Mouse (Mus musculus) myocyte (in vitro differentiated cells): Measurements from ENCODE around the gene Ankrd55. TPM values are rescaled to one million over a fixed set of nuclear protein-coding genes. Genes with fewer than 3 reads are reported as not detected.

Source experiments
- H3K27me3 ChIP-seq: one replicate; pipeline ENCODE4 v1.6.1; 2011; ENCODE audit not compliant: control insufficient read depth, insufficient read depth, insufficient read length
- H3K36me3 ChIP-seq: one replicate; pipeline ENCODE4 v1.6.1; 2011; ENCODE audit not compliant: control insufficient read depth, insufficient read depth
- H3K4me2 ChIP-seq: one replicate; pipeline ENCODE4 v1.6.1; 2011; ENCODE audit warnings: low read depth, control low read depth
- H3K4me3 ChIP-seq: one replicate; pipeline ENCODE4 v1.5.1; 2011; ENCODE audit warnings: mild to moderate bottlenecking, control low read depth, moderate library complexity
- H3K79me2 ChIP-seq: one replicate; pipeline ENCODE4 v1.6.1; 2011; ENCODE audit not compliant: control insufficient read depth, insufficient read depth
- H3ac ChIP-seq: one replicate; pipeline ENCODE4 v1.6.1; 2011; ENCODE audit not compliant: control insufficient read depth, insufficient read length
- CEBPB ChIP-seq: IDR thresholded peaks from 2 replicates; pipeline ENCODE4 v1.6.1; 2011; ENCODE audit warnings: mild to moderate bottlenecking, moderate library complexity; ENCODE audit not compliant: poor library complexity, insufficient read depth, severe bottlenecking
- E2F4 ChIP-seq: IDR thresholded peaks from one replicate; pipeline ENCODE4 v1.6.1; 2011; ENCODE audit warnings: mild to moderate bottlenecking, control low read depth, moderate library complexity; ENCODE audit not compliant: insufficient read depth
- MAX ChIP-seq: IDR thresholded peaks from one replicate; pipeline ENCODE4 v1.6.1; 2011; ENCODE audit warnings: low read depth, mild to moderate bottlenecking, control low read depth
- MYOD1 ChIP-seq, 3 experiments: IDR thresholded peaks; one replicate each; pipeline ENCODE4 v1.6.1; 2011; ENCODE audit warnings: control low read depth in 2 of 3, low read depth in 2 of 3, mild to moderate bottlenecking in 2 of 3, moderate library complexity in 1 of 3; ENCODE audit not compliant: insufficient read length in 2 of 3, control insufficient read depth in 1 of 3
- MYOG ChIP-seq, 3 experiments: IDR thresholded peaks; one replicate each; pipeline ENCODE4 v1.6.1; 2011; ENCODE audit warnings: control low read depth in 2 of 3, low read depth in 2 of 3, mild to moderate bottlenecking in 2 of 3; ENCODE audit not compliant: insufficient read length in 2 of 3, control insufficient read depth in 1 of 3, insufficient read depth in 1 of 3
- POLR2A ChIP-seq: IDR thresholded peaks from one replicate; pipeline ENCODE4 v1.6.1; 2011; ENCODE audit warnings: low read depth, mild to moderate bottlenecking, control low read depth, moderate library complexity; ENCODE audit not compliant: insufficient read length
- POLR2AphosphoS2 ChIP-seq: IDR thresholded peaks from one replicate; pipeline ENCODE4 v1.6.1; 2011; ENCODE audit warnings: low read depth, control low read depth; ENCODE audit not compliant: insufficient read length
- REST ChIP-seq: IDR thresholded peaks from one replicate; pipeline ENCODE4 v1.6.1; 2011; ENCODE audit warnings: mild to moderate bottlenecking, control low read depth, moderate library complexity; ENCODE audit not compliant: insufficient read depth, insufficient read length
- SRF ChIP-seq: IDR thresholded peaks from one replicate; pipeline ENCODE4 v1.6.1; 2011; ENCODE audit warnings: low read depth; ENCODE audit not compliant: control insufficient read depth, insufficient read length
- TCF12 ChIP-seq: IDR thresholded peaks from one replicate; pipeline ENCODE4 v1.6.1; 2011; ENCODE audit warnings: mild to moderate bottlenecking, control low read depth; ENCODE audit not compliant: poor library complexity, insufficient read depth, severe bottlenecking
- TCF3 ChIP-seq: IDR thresholded peaks from one replicate; pipeline ENCODE4 v1.6.1; 2011; ENCODE audit warnings: low read depth, control low read depth; ENCODE audit not compliant: insufficient read length
- USF1 ChIP-seq: IDR thresholded peaks from one replicate; pipeline ENCODE4 v1.6.1; 2011; ENCODE audit warnings: low read depth, mild to moderate bottlenecking, control low read depth, moderate library complexity
- polyA plus RNA-seq: library from polyadenylated mRNA; unstranded; fragments of >200 nt; fragmentation: generic; extraction: Trizol; gene quantifications from one replicate; pipeline ENCODE4 v1.2.1, GENCODE M21; 2012; ENCODE audit warnings: missing spikeins

Gene Ankrd55
- polyA plus RNA-seq, 1 experiment: 0.59 TPM

- TF ChIP-seq MYOD1 (IDR thresholded peaks at IDR 0.05; ENCODE audit: control insufficient read depth in 1 of 3, insufficient read length in 2 of 3, low read depth in 2 of 3) (peak in 1 of 3 experiments; percentile 2), POLR2A (no peak)
Observed at GRCm38 (mm10) chr13:112318124-112318523, 29.9 kb downstream of the Ankrd55 start.

DNA sequence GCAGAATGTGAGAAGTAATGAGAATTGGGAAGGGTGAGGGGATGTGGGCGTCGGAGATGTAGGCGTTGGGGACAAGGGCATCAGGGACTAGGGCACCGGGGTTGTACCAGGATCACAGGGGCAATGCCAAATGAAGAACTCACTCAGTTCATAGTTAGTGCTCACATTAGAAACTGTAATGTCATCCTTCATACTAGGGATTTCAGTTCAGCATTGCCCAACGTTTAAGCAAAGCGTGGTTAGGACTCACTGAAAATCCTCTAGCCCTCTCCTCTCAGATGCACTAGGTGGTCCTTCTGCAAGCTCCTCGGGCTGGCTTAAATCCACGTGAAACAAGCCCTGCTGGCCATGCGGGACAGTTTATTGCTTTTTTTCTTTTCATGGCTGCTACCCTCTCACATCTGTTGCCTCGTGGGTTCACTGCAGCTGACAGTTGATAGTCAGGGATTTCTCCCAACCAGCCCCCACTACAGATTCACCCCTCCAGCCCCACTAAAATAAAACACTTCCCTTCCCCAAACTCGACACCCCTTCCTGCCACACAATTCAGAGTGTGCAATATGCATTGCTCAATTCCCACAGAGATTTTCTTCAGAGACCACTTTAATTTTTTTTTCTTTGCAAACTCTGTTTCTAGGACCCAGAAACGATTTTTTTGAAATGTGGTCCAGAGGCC is 35.5 kb downstream of the Ankrd55 start:
- Histone ChIP-seq H3K27me3 (no peaks in the 10 kb centered on the region), H3K79me2 (no peaks in the 10 kb centered on the region), H3K4me2 (no peak overlapping the region), H3K36me3 (no peaks in the 10 kb centered on the region), H3ac (no peak overlapping the region), H3K4me3 (no peak overlapping the region)
- no peak for TF ChIP-seq POLR2A
- TF ChIP-seq POLR2AphosphoS2: no peak
- TF ChIP-seq USF1: no peak
- TF ChIP-seq MYOG (IDR thresholded peaks at IDR 0.05; ENCODE audit: control insufficient read depth in 1 of 3, insufficient read depth in 1 of 3, insufficient read length in 2 of 3, low read depth in 2 of 3): no peak
- TF ChIP-seq TCF12: no peak
- no peak for TF ChIP-seq E2F4
- no peak for TF ChIP-seq TCF3
- no peak for TF ChIP-seq REST
- no peak for TF ChIP-seq CEBPB
- no peak for TF ChIP-seq MAX
- no peak for TF ChIP-seq MYOD1 (IDR thresholded peaks at IDR 0.05; ENCODE audit: control insufficient read depth in 1 of 3, insufficient read length in 2 of 3, low read depth in 2 of 3)
- TF ChIP-seq SRF: no peak

More at GRCm38 (mm10) chr13:112318124-112318523, 29.9 kb downstream of the Ankrd55 start:
- H3K4me2 ChIP-seq: peak overlapping the region; percentile 47
- H3K36me3 ChIP-seq: no peaks in the 10 kb centered on the region
- H3K27me3 ChIP-seq: no peaks in the 10 kb centered on the region
- no peaks in the 10 kb centered on the region for H3K79me2 ChIP-seq
- no peak overlapping the region for H3K4me3 ChIP-seq
- no peak overlapping the region for H3ac ChIP-seq

- no peaks in the 10 kb centered on the region for H3K27me3 ChIP-seq
- TF ChIP-seq REST: no peak
- no peak for TF ChIP-seq POLR2AphosphoS2
- TF ChIP-seq POLR2A: no peak
- no peak for TF ChIP-seq MYOD1 (IDR thresholded peaks at IDR 0.05; ENCODE audit: control insufficient read depth in 1 of 3, insufficient read length in 2 of 3, low read depth in 2 of 3)
- no peak for TF ChIP-seq CEBPB
- no peak for TF ChIP-seq TCF12
- TF ChIP-seq USF1: no peak
- no peak for TF ChIP-seq SRF
- TF ChIP-seq MAX: no peak
- TF ChIP-seq MYOG (IDR thresholded peaks at IDR 0.05; ENCODE audit: control insufficient read depth in 1 of 3, insufficient read depth in 1 of 3, insufficient read length in 2 of 3, low read depth in 2 of 3): no peak
- no peak for TF ChIP-seq TCF3
- no peak for TF ChIP-seq E2F4
- no peaks in the 10 kb centered on the region for H3K36me3 ChIP-seq
- no peak overlapping the region for H3K4me3 ChIP-seq
- H3K79me2 ChIP-seq: no peaks in the 10 kb centered on the region
- H3ac ChIP-seq: no peak overlapping the region
- H3K4me2 ChIP-seq: no peak overlapping the region
Observed at GRCm38 (mm10) chr13:112325126-112325525, 36.9 kb downstream of the Ankrd55 start.

DNA sequence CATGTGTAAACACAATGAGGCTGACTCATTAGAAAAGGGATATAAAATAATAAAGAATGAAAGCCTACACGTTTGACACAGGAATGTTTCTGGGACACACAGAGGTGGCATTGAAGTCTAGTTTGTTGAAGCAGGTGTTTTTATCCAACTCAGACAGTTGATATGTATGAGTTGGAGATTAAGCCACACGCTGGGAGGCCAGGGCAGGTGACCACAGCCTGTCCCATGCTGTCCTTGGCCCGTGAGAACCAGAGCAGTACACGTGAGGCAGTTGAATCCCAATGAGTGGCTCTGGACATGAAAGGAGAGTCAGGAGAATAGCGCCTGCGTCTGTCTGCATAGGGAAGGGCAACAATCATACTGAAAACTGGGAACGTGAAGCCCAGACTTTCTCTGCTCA is 38.2 kb downstream of the Ankrd55 start:
- no peak overlapping the region for H3ac ChIP-seq
- no peaks in the 10 kb centered on the region for H3K36me3 ChIP-seq
- no peak overlapping the region for H3K4me3 ChIP-seq
- H3K79me2 ChIP-seq: no peaks in the 10 kb centered on the region
- H3K27me3 ChIP-seq: no peaks in the 10 kb centered on the region
- no peak overlapping the region for H3K4me2 ChIP-seq
- TF ChIP-seq USF1 (no peak), TCF12 (no peak), CEBPB (no peak), REST (no peak), POLR2AphosphoS2 (no peak), SRF (no peak), MAX (no peak), TCF3 (no peak), POLR2A (no peak), MYOD1 (IDR thresholded peaks at IDR 0.05; ENCODE audit: control insufficient read depth in 1 of 3, insufficient read length in 2 of 3, low read depth in 2 of 3) (no peak), MYOG (IDR thresholded peaks at IDR 0.05; ENCODE audit: control insufficient read depth in 1 of 3, insufficient read depth in 1 of 3, insufficient read length in 2 of 3, low read depth in 2 of 3) (no peak), E2F4 (no peak)

DNA sequence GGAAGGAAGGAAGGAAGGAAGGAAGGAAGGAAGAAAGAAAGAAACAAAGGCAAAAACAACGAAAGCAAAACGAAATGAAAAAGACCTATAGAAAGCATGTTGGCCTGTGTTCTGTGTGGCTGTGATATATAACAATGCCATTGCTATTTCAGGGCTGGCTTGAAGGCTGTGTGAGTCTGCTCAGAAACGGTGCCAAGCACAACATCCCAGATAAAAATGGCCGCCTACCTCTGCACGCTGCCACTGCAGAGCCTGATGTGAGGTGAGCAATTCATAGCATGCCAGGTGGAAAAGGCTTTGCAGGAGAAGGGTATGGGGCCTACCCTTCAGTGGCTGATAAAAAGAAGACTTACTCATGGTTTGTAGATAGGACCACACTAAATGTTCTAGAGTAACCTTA is 38.7 kb downstream of the Ankrd55 start:
- Histone ChIP-seq H3K4me3 (no peak overlapping the region), H3K36me3 (no peaks in the 10 kb centered on the region), H3K4me2 (no peak overlapping the region), H3K27me3 (no peaks in the 10 kb centered on the region), H3ac (no peak overlapping the region), H3K79me2 (no peaks in the 10 kb centered on the region)
- TF ChIP-seq SRF (no peak), CEBPB (no peak)
